Mouse (Mus musculus) urinary bladder, postnatal 14 days (tissue): Measurements from ENCODE around the gene Ctla4.

Experiments
- DNase-seq: peaks from one replicate; pipeline ENCODE4 v3.0.0; 2021; ENCODE audit warnings: low spot score

Gene Ctla4

DNA sequence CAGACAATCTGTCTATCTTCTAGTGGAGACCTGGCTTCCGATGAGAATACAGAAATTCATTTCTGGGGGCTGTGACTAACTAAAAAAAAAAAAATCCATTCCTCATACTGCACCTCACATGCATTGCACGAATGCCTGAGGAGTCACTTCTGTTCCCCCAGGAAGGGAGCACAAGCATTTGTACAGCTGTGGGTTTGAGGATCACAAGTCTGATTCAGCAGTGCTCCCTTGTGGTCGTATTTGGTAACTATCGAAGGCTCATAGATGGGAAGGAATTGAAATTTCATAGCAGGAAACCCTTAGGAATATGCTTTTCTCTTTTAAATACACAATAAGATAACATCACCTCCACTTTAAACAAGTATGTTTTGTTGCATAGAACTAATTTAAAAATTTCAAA lies 74.3 kb downstream of the Ctla4 start:
- peak; percentile 77 for DNase-seq

DNA sequence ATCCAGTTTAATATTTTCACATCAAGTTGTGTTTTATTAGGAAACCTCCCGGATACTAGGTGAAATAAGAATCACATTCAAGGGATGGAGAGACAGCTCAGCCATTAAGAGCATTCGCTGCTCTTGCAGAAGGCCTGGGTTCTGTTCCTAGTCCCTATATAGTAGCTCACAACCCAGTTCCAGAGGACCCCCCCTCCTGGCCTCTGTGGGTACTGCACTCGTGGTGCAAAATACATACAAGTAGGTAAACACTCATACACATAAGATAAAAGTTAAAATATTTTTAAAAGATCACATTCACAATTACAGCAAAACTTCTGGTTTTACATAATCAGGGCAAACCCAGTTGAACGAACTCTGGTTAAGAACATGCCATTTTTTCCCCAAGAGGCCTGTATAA lies 75.3 kb downstream of the Ctla4 start:
- DNase-seq = no peak
